Mouse (Mus musculus): ENCODE measurements around the gene Ptpn13. TPM values are rescaled to one million over a fixed set of nuclear protein-coding genes. Genes with fewer than 3 reads are reported as not detected.

Gene Ptpn13
- polyA plus RNA-seq, 1 experiment from 2014 or later = 4.9 TPM

DNA sequence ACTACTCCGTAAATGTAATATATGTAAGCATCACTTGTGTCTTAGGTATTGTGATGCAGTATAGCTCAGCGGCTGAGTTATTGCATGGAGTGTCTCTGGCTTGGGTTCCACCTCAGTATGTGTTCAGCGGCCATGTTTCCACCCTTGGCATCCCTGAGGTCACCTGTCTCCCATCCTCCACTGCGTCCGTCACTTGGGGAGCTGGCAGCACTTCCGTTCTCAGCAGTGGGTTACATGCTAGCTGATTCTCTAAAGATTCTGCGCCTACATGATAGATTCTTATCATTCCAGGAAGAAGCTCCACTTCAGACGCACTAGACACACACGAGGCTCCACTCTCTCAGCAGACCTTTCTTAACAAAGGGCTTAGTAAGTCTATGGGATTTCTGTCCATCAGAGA, 76.1 kb downstream of the Ptpn13 start:
- 95% methylated on average over 9 of the region's 9 CpGs for WGBS
- no peak overlapping the region for H3K27ac ChIP-seq
- H3K36me3 ChIP-seq (ENCODE audit: poor library complexity, severe bottlenecking) = no peaks in the 10 kb centered on the region; the same call in 1 of the 2 replicates
- no peak for ATAC-seq
- H3K4me3 ChIP-seq = no peak overlapping the region
- no peaks in the 10 kb centered on the region for H3K27me3 ChIP-seq
- H3K4me2 ChIP-seq = no peak overlapping the region
- H3K4me1 ChIP-seq = peaks cover 3% of the 10 kb centered on the region; the same call in 1 of the 2 replicates
- no peak overlapping the region for H3K9ac ChIP-seq
- no peaks in the 10 kb centered on the region for H3K9me3 ChIP-seq (replicated peaks)

DNA sequence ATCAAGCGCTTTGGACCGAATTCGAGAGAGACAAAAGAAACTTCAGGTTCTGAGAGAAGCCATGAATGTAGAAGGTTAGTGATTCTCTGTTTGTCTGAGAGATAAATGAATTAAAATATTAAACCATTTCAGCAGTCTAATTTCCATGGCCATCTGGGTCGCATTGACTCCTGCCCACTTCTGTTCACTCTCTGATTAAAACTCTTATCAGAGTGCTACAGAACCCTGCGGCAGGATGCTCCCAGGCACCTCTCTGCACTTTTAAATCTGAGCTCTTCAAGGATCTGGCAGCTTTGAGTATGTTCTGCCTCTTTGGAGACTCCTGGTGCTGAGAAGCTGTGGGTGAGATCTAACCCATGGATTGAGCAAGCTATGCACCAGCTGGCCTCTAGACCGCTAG, 76.8 kb downstream of the Ptpn13 start:
- Histone ChIP-seq H3K27me3 (no peaks in the 10 kb centered on the region), H3K4me1 (no peaks in the 10 kb centered on the region), H3K9ac (no peak overlapping the region), H3K9me3 (replicated peaks) (no peaks in the 10 kb centered on the region), H3K36me3 (ENCODE audit: poor library complexity, severe bottlenecking) (no peaks in the 10 kb centered on the region; the same call in 1 of the 2 replicates), H3K4me3 (no peak overlapping the region), H3K4me2 (no peak overlapping the region), H3K27ac (no peak overlapping the region)
- ATAC-seq = no peak
- 94% methylated on average over 6 of the region's 6 CpGs for whole genome bisulfite sequencing

DNA sequence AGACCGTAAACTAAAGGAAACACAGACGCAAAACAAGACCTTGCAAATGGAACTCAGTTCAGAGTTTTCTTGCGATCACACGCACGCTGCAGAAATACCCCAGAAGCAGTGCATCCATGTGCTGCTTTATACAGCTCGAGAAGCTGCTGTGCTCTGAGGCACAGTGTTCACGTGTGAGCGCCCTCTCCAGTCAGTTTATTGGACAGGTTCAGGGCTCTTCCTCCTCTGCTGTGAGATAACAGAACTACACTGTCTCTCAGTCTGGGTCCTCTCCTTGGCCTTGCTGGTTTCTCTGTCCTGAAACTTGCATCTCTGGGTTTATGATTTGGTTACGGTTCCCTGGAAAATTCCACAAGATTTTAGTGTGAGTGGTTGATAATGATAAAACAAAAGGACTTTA, 88.2 kb downstream of the Ptpn13 start:
- H3K9ac ChIP-seq = no peak overlapping the region
- ATAC-seq = no peak
- 84% methylated on average over 9 of the region's 9 CpGs for WGBS

DNA sequence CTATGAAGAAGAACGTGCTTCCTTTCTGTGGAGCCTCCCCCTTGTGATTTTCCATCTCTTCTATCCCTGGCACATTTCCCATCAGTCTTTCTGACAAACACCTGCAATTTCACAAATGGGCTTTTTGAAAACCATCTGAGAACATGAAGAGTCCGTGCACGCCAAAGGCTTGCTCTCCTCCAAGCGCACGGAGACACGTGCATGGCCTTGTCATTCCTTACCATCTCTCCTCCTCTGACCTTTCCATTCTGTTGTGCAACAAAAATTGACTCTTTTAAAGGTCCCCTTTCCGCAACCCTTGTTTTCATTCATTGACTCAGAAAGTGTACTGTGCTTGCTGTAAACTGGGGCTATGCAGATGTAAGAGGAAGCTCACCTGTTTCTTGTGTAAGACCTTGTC, 89.4 kb downstream of the Ptpn13 start:
- 92% methylated on average over 7 of the region's 7 CpGs for WGBS
- H3K36me3 ChIP-seq (ENCODE audit: poor library complexity, severe bottlenecking) = no peaks in the 10 kb centered on the region
- no peak overlapping the region for H3K4me2 ChIP-seq
- no peak overlapping the region for H3K27ac ChIP-seq
- 0 out of 2 replicates have a peak, but pooled peaks cover 3% of the 10 kb centered on the region for H3K4me1 ChIP-seq
- no peaks in the 10 kb centered on the region for H3K27me3 ChIP-seq
- H3K9me3 ChIP-seq (replicated peaks) = no peaks in the 10 kb centered on the region
- no peak overlapping the region for H3K9ac ChIP-seq
- no peak for ATAC-seq
- H3K4me3 ChIP-seq = no peak overlapping the region

More for the DNA sequence above, 88.2 kb downstream of the Ptpn13 start:
- H3K36me3 ChIP-seq (ENCODE audit: poor library complexity, severe bottlenecking) = no peaks in the 10 kb centered on the region
- no peaks in the 10 kb centered on the region for H3K4me1 ChIP-seq
- H3K4me3 ChIP-seq = no peak overlapping the region
- H3K27me3 ChIP-seq = no peaks in the 10 kb centered on the region
- H3K27ac ChIP-seq = no peak overlapping the region
- H3K4me2 ChIP-seq = no peak overlapping the region
- no peaks in the 10 kb centered on the region for H3K9me3 ChIP-seq (replicated peaks)

DNA sequence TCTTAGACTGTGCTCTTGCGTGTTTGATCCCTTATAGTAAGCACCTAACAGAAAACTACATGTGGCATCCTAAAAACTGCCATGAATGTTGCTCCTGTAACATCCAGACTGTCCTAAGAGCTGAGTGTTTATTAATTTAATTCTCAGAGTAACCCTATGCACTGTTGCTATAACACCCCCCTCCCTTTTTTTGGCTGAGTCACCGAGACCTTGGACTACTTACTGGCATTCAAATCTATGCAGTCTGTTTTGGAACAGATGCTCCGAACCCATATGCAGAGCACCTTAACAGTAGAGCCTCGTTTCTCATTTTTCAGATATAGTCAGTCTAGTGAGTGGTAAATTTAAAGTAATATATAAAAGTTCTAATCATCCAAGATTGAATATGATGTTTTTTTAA, 90.9 kb downstream of the Ptpn13 start:
- 87% methylated on average over 4 of the region's 4 CpGs for WGBS
- no peaks in the 10 kb centered on the region for H3K9me3 ChIP-seq (replicated peaks)
- H3K36me3 ChIP-seq (ENCODE audit: poor library complexity, severe bottlenecking) = no peaks in the 10 kb centered on the region
- ATAC-seq = no peak
- H3K27ac ChIP-seq = no peak overlapping the region
- H3K9ac ChIP-seq = no peak overlapping the region
- H3K27me3 ChIP-seq = no peaks in the 10 kb centered on the region
- H3K4me1 ChIP-seq = 0 out of 2 replicates have a peak, but pooled peaks cover 3% of the 10 kb centered on the region
- H3K4me2 ChIP-seq = no peak overlapping the region
- no peak overlapping the region for H3K4me3 ChIP-seq

GRCm38 (mm10) chr5:103516555-103516954, 91.6 kb downstream of the Ptpn13 start:
- H3K27ac ChIP-seq = no peak overlapping the region
- no peak overlapping the region for H3K9ac ChIP-seq
- no peak overlapping the region for H3K4me2 ChIP-seq
- no peaks in the 10 kb centered on the region for H3K36me3 ChIP-seq (ENCODE audit: poor library complexity, severe bottlenecking)
- H3K4me1 ChIP-seq = 0 out of 2 replicates have a peak, but pooled peaks cover 3% of the 10 kb centered on the region
- H3K27me3 ChIP-seq = no peaks in the 10 kb centered on the region
- no peaks in the 10 kb centered on the region for H3K9me3 ChIP-seq (replicated peaks)
- ATAC-seq = no peak
- no peak overlapping the region for H3K4me3 ChIP-seq

DNA sequence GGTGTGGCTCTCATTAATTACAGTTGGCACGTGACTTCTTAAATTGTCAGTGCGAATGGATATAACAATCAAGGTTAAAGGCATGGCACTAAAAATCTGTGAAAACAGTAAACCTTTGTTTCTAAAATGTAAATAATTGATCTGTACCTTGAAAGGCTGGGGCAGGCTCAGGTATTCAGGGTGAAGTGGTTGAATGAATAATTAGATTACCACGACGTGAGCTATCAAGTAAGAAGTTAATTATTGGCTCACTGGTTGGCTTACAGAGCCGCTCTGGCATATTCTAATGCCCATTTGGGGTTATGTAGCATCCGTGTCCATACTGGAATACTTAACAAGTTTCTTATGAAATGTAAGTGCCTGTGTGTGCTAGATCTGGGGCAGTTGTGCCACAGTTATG, 92.6 kb downstream of the Ptpn13 start:
- Histone ChIP-seq H3K27me3 (no peaks in the 10 kb centered on the region), H3K9me3 (replicated peaks) (no peaks in the 10 kb centered on the region), H3K4me1 (0 out of 2 replicates have a peak, but pooled peaks cover 3% of the 10 kb centered on the region), H3K9ac (no peak overlapping the region), H3K4me3 (no peak overlapping the region), H3K36me3 (ENCODE audit: poor library complexity, severe bottlenecking) (no peaks in the 10 kb centered on the region), H3K27ac (no peak overlapping the region), H3K4me2 (no peak overlapping the region)
- no peak for ATAC-seq
- 61% methylated on average over 6 of the region's 6 CpGs for WGBS

GRCm38 (mm10) chr5:103518797-103519468, 93.9 kb downstream of the Ptpn13 start:
- H3K27ac ChIP-seq = no peak overlapping the region
- H3K36me3 ChIP-seq (ENCODE audit: poor library complexity, severe bottlenecking) = no peaks in the 10 kb centered on the region
- H3K4me3 ChIP-seq = no peak overlapping the region
- no peak overlapping the region for H3K9ac ChIP-seq
- H3K9me3 ChIP-seq (replicated peaks) = no peaks in the 10 kb centered on the region
- H3K27me3 ChIP-seq = no peaks in the 10 kb centered on the region
- no peak overlapping the region for H3K4me2 ChIP-seq
- 81% methylated on average over 14 of the region's 14 CpGs for WGBS
- H3K4me1 ChIP-seq = 0 out of 2 replicates have a peak, but pooled peaks cover 3% of the 10 kb centered on the region
- no peak for ATAC-seq

GRCm38 (mm10) chr5:103522371-103522770, 97.4 kb downstream of the Ptpn13 start:
- H3K9me3 ChIP-seq (replicated peaks) = no peaks in the 10 kb centered on the region
- H3K27ac ChIP-seq = no peak overlapping the region
- H3K4me2 ChIP-seq = no peak overlapping the region
- no peak overlapping the region for H3K4me3 ChIP-seq
- no peak for ATAC-seq
- 81% methylated on average over 3 of the region's 3 CpGs for WGBS
- no peaks in the 10 kb centered on the region for H3K27me3 ChIP-seq
- no peaks in the 10 kb centered on the region for H3K36me3 ChIP-seq (ENCODE audit: poor library complexity, severe bottlenecking)
- H3K4me1 ChIP-seq = 0 out of 2 replicates have a peak, but pooled peaks cover 3% of the 10 kb centered on the region
- H3K9ac ChIP-seq = no peak overlapping the region

DNA sequence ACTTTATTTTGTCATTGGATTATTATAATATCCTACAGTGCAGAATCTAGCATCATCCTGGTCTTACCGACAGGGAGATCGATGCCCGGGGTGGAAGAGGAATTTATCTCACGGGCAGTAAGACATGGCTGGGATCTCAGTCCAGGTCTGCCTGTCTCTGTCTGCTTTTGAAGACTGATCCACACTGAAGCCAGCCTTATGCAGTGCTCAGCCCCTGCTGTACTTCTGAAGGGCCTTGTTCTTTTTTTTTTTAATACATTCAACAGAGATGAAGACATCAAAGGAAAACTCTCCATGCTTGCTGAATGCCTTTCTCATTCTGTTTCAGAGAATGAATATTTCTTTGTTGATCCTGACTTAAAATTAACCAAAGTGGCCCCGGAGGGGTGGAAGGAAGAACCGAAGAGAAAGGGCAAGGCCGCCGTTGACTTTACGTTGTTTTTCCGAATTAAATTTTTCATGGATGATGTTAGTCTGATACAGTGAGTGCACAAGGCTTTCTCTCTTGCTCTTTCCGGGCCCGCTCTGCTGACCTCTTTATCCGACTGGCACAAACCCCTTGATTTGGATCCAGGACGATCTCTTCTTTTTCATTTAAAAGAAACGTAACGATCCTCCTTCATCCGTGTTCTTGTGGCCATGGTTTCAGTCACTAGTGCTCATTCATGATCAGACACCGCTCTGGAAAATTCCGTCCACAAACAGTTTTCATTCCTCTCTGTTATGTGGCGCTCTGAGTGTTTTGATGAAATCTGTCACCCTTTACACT, 101.9 kb downstream of the Ptpn13 start:
- Histone ChIP-seq H3K9ac (no peak overlapping the region), H3K4me2 (no peak overlapping the region), H3K9me3 (replicated peaks) (no peaks in the 10 kb centered on the region), H3K27ac (no peak overlapping the region), H3K36me3 (ENCODE audit: poor library complexity, severe bottlenecking) (peaks cover 21% of the 10 kb centered on the region), H3K4me3 (no peak overlapping the region), H3K4me1 (no peaks in the 10 kb centered on the region), H3K27me3 (no peaks in the 10 kb centered on the region)
- 82% methylated on average over 20 of the region's 20 CpGs for WGBS
- no peak for ATAC-seq

DNA sequence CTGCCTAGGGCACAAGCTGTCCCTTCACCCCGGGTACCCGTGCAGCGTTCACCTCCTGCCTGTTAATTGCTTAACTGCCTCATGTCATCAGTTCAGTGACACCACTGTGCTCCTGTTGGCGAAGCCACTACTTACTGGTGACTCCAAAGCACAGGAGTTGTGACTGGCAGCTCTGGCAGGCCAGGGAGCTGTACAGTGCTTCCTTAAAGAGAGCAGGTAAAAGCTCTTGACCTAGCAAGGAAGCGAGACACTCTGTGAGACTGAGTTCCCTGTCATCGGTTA, 102.4 kb downstream of the Ptpn13 start:
- peaks cover 21% of the 10 kb centered on the region for H3K36me3 ChIP-seq (ENCODE audit: poor library complexity, severe bottlenecking)
- no peaks in the 10 kb centered on the region for H3K9me3 ChIP-seq (replicated peaks)
- H3K4me2 ChIP-seq = no peak overlapping the region
- no peak for ATAC-seq
- no peaks in the 10 kb centered on the region for H3K4me1 ChIP-seq
- H3K27ac ChIP-seq = no peak overlapping the region
- 80% methylated on average over 6 of the region's 6 CpGs for WGBS
- no peaks in the 10 kb centered on the region for H3K27me3 ChIP-seq
- H3K9ac ChIP-seq = no peak overlapping the region
- H3K4me3 ChIP-seq = no peak overlapping the region

DNA sequence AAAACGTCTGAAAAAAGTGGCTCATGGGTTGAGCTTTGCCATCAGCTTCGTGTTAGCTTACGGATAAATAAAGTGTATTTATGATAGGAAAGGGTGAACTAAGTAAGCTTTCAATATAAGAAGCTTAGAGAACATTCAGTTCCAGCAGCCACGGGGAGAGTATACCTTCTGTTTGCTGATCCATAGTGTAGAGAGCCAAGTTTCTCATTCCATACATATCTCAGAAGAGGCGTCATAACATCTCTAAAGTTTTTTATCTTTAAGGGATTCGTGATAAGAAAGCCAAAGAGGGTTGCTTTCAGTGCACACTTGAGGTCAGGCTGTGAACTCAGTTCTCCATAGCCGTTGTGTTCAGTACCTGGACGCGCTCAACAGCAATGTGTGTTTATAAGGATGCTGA, 105.2 kb downstream of the Ptpn13 start:
- 90% methylated on average over 9 of the region's 9 CpGs for WGBS
- no peak for ATAC-seq

More for the DNA sequence above, 105.2 kb downstream of the Ptpn13 start:
- H3K4me2 ChIP-seq = no peak overlapping the region
- H3K27me3 ChIP-seq = no peaks in the 10 kb centered on the region
- no peak overlapping the region for H3K27ac ChIP-seq
- H3K9ac ChIP-seq = no peak overlapping the region
- H3K36me3 ChIP-seq (ENCODE audit: poor library complexity, severe bottlenecking) = peaks cover 21% of the 10 kb centered on the region
- H3K4me1 ChIP-seq = no peaks in the 10 kb centered on the region
- H3K9me3 ChIP-seq (replicated peaks) = no peaks in the 10 kb centered on the region
- no peak overlapping the region for H3K4me3 ChIP-seq

Data from forebrain, embryonic 13.5 days (tissue).